Mouse (Mus musculus): ENCODE results near the gene Pnpla5. TPM values are rescaled to one million over a fixed set of nuclear protein-coding genes. Genes with fewer than 3 reads are reported as not detected.

Gene Pnpla5
- total and polyA plus RNA-seq, 3 experiments, result not detected

- no peak for ATAC-seq (ENCODE audit: extremely low read depth, insufficient number of reproducible peaks, low FRiP score, poor library complexity, severe bottlenecking)
- Histone ChIP-seq H3K36me3 (replicated peaks) (no peaks in the 10 kb centered on the region), H3K4me3 (ENCODE audit: low read depth, low read length) (no peak overlapping the region), H3K9me3 (replicated peaks) (peaks cover 64% of the 10 kb centered on the region), H3K27me3 (ENCODE audit: insufficient read depth, low read length) (no peaks in the 10 kb centered on the region), H3K4me1 (ENCODE audit: insufficient read depth, low read depth, low read length) (no peaks in the 10 kb centered on the region)
- no peak for DNase-seq (ENCODE audit: low spot score)
- no peak for TF ChIP-seq CTCF (IDR thresholded peaks at IDR 0.05; ENCODE audit: low read depth, low read length)
- no peak for TF ChIP-seq POLR2AphosphoS5 (IDR thresholded peaks at IDR 0.05; ENCODE audit: insufficient replicate concordance, low read depth, low read length)
- no peak for TF ChIP-seq GATA1 (IDR thresholded peaks at IDR 0.05; ENCODE audit: borderline replicate concordance, low read length)
- no peak for TF ChIP-seq GATA2 (IDR thresholded peaks at IDR 0.05; ENCODE audit: borderline replicate concordance, low read depth, low read length)
- TF ChIP-seq TAL1 (conservative IDR thresholded peaks at IDR 0.05; ENCODE audit: low read depth, low read length), result no peak
Measured at GRCm38 (mm10) chr15:84096051-84096450, 26.9 kb downstream of the Pnpla5 start.

- no peak for TF ChIP-seq TAL1 (conservative IDR thresholded peaks at IDR 0.05; ENCODE audit: low read depth, low read length)
- no peak for TF ChIP-seq GATA2 (IDR thresholded peaks at IDR 0.05; ENCODE audit: borderline replicate concordance, low read depth, low read length)
- TF ChIP-seq GATA1 (IDR thresholded peaks at IDR 0.05; ENCODE audit: borderline replicate concordance, low read length), result no peak
- TF ChIP-seq CTCF (IDR thresholded peaks at IDR 0.05; ENCODE audit: low read depth, low read length), result no peak
- no peak for TF ChIP-seq POLR2AphosphoS5 (IDR thresholded peaks at IDR 0.05; ENCODE audit: insufficient replicate concordance, low read depth, low read length)
- no peaks in the 10 kb centered on the region for H3K36me3 ChIP-seq (replicated peaks)
- DNase-seq (ENCODE audit: low spot score) (no peak), ATAC-seq (ENCODE audit: extremely low read depth, insufficient number of reproducible peaks, low FRiP score, poor library complexity, severe bottlenecking) (no peak)
- no peaks in the 10 kb centered on the region for H3K27me3 ChIP-seq (ENCODE audit: insufficient read depth, low read length)
- H3K9me3 ChIP-seq (replicated peaks), result peaks cover 65% of the 10 kb centered on the region
- H3K4me1 ChIP-seq (ENCODE audit: insufficient read depth, low read depth, low read length), result no peaks in the 10 kb centered on the region
- H3K4me3 ChIP-seq (ENCODE audit: low read depth, low read length), result no peak overlapping the region
Measured at GRCm38 (mm10) chr15:84094921-84095320, 28.1 kb downstream of the Pnpla5 start.

- peaks cover 89% of the 10 kb centered on the region for H3K9me3 ChIP-seq (replicated peaks)
- no peaks in the 10 kb centered on the region for H3K27me3 ChIP-seq (ENCODE audit: insufficient read depth, low read length)
- no peak overlapping the region for H3K4me3 ChIP-seq (ENCODE audit: low read depth, low read length)
- no peak for ATAC-seq (ENCODE audit: extremely low read depth, insufficient number of reproducible peaks, low FRiP score, poor library complexity, severe bottlenecking)
- no peak for DNase-seq (ENCODE audit: low spot score)
- no peaks in the 10 kb centered on the region for H3K36me3 ChIP-seq (replicated peaks)
- TF ChIP-seq TAL1 (conservative IDR thresholded peaks at IDR 0.05; ENCODE audit: low read depth, low read length), result no peak
- no peaks in the 10 kb centered on the region for H3K4me1 ChIP-seq (ENCODE audit: insufficient read depth, low read depth, low read length)
Measured at GRCm38 (mm10) chr15:84086775-84087174, 36.2 kb downstream of the Pnpla5 start.

- Histone ChIP-seq H3K4me3 (ENCODE audit: low read depth, low read length) (no peak overlapping the region), H3K27me3 (ENCODE audit: insufficient read depth, low read length) (no peaks in the 10 kb centered on the region), H3K36me3 (replicated peaks) (no peaks in the 10 kb centered on the region), H3K9me3 (replicated peaks) (peaks cover 90% of the 10 kb centered on the region), H3K4me1 (ENCODE audit: insufficient read depth, low read depth, low read length) (no peaks in the 10 kb centered on the region)
- ATAC-seq (ENCODE audit: extremely low read depth, insufficient number of reproducible peaks, low FRiP score, poor library complexity, severe bottlenecking), result no peak
- no peak for DNase-seq (ENCODE audit: low spot score)
- TF ChIP-seq CTCF (IDR thresholded peaks at IDR 0.05; ENCODE audit: low read depth, low read length), result no peak
- no peak for TF ChIP-seq GATA1 (IDR thresholded peaks at IDR 0.05; ENCODE audit: borderline replicate concordance, low read length)
Measured at GRCm38 (mm10) chr15:84086364-84086763, 36.6 kb downstream of the Pnpla5 start.

GRCm38 (mm10) chr15:84080069-84080468 lies 42.9 kb downstream of the Pnpla5 start:
- Histone ChIP-seq H3K4me3 (ENCODE audit: low read depth, low read length) (no peak overlapping the region), H3K27me3 (ENCODE audit: insufficient read depth, low read length) (no peaks in the 10 kb centered on the region), H3K4me1 (ENCODE audit: insufficient read depth, low read depth, low read length) (no peaks in the 10 kb centered on the region), H3K9me3 (replicated peaks) (peaks cover 84% of the 10 kb centered on the region), H3K36me3 (replicated peaks) (no peaks in the 10 kb centered on the region)
- TF ChIP-seq GATA2 (IDR thresholded peaks at IDR 0.05; ENCODE audit: borderline replicate concordance, low read depth, low read length), result no peak
- DNase-seq (ENCODE audit: low spot score) (no peak), ATAC-seq (ENCODE audit: extremely low read depth, insufficient number of reproducible peaks, low FRiP score, poor library complexity, severe bottlenecking) (no peak)

- no peak for TF ChIP-seq TAL1 (conservative IDR thresholded peaks at IDR 0.05; ENCODE audit: low read depth, low read length)
- no peak for TF ChIP-seq GATA1 (IDR thresholded peaks at IDR 0.05; ENCODE audit: borderline replicate concordance, low read length)
- TF ChIP-seq GATA2 (IDR thresholded peaks at IDR 0.05; ENCODE audit: borderline replicate concordance, low read depth, low read length), result no peak
- no peak for TF ChIP-seq POLR2AphosphoS5 (IDR thresholded peaks at IDR 0.05; ENCODE audit: insufficient replicate concordance, low read depth, low read length)
- TF ChIP-seq CTCF (IDR thresholded peaks at IDR 0.05; ENCODE audit: low read depth, low read length), result no peak
- H3K9me3 ChIP-seq (replicated peaks), result peaks cover 84% of the 10 kb centered on the region
- DNase-seq (ENCODE audit: low spot score) (no peak), ATAC-seq (ENCODE audit: extremely low read depth, insufficient number of reproducible peaks, low FRiP score, poor library complexity, severe bottlenecking) (no peak)
- H3K36me3 ChIP-seq (replicated peaks), result no peaks in the 10 kb centered on the region
- no peaks in the 10 kb centered on the region for H3K27me3 ChIP-seq (ENCODE audit: insufficient read depth, low read length)
- H3K4me1 ChIP-seq (ENCODE audit: insufficient read depth, low read depth, low read length), result no peaks in the 10 kb centered on the region
- H3K4me3 ChIP-seq (ENCODE audit: low read depth, low read length), result no peak overlapping the region
Measured at GRCm38 (mm10) chr15:84079519-84079918, 43.5 kb downstream of the Pnpla5 start.

- DNase-seq (ENCODE audit: low spot score) (no peak), ATAC-seq (ENCODE audit: extremely low read depth, insufficient number of reproducible peaks, low FRiP score, poor library complexity, severe bottlenecking) (no peak)
- no peak for TF ChIP-seq GATA1 (IDR thresholded peaks at IDR 0.05; ENCODE audit: borderline replicate concordance, low read length)
- TF ChIP-seq GATA2 (IDR thresholded peaks at IDR 0.05; ENCODE audit: borderline replicate concordance, low read depth, low read length), result no peak
- TF ChIP-seq CTCF (IDR thresholded peaks at IDR 0.05; ENCODE audit: low read depth, low read length), result no peak
- no peak for TF ChIP-seq POLR2AphosphoS5 (IDR thresholded peaks at IDR 0.05; ENCODE audit: insufficient replicate concordance, low read depth, low read length)
- no peak for TF ChIP-seq TAL1 (conservative IDR thresholded peaks at IDR 0.05; ENCODE audit: low read depth, low read length)
- H3K4me3 ChIP-seq (ENCODE audit: low read depth, low read length), result no peak overlapping the region
- H3K4me1 ChIP-seq (ENCODE audit: insufficient read depth, low read depth, low read length), result no peaks in the 10 kb centered on the region
- H3K9me3 ChIP-seq (replicated peaks), result peaks cover 83% of the 10 kb centered on the region
- H3K27me3 ChIP-seq (ENCODE audit: insufficient read depth, low read length), result no peaks in the 10 kb centered on the region
- H3K36me3 ChIP-seq (replicated peaks), result no peaks in the 10 kb centered on the region
Measured at GRCm38 (mm10) chr15:84078667-84079066, 44.3 kb downstream of the Pnpla5 start.
